Mouse (Mus musculus) skeletal muscle tissue, adult 2 months (tissue): ENCODE results near the gene Unc45b.
"Not testable (repeated sequence)": the region's sequence is repeated elsewhere in the genome, so short reads cannot be mapped to it uniquely, and the experiment has no call there.

Experiments
- DNase-seq: peaks from one replicate; pipeline ENCODE4 v3.0.0-alpha.2; 2012; ENCODE audit warnings: low read depth, low spot score

Unc45b gene

GRCm38 (mm10) chr11:82897478-82897877 lies 12.9 kb upstream of the Unc45b start:
- no peak for DNase-seq

- no peak for DNase-seq
Observed at GRCm38 (mm10) chr11:82899720-82900119, 10.6 kb upstream of the Unc45b start.

DNA sequence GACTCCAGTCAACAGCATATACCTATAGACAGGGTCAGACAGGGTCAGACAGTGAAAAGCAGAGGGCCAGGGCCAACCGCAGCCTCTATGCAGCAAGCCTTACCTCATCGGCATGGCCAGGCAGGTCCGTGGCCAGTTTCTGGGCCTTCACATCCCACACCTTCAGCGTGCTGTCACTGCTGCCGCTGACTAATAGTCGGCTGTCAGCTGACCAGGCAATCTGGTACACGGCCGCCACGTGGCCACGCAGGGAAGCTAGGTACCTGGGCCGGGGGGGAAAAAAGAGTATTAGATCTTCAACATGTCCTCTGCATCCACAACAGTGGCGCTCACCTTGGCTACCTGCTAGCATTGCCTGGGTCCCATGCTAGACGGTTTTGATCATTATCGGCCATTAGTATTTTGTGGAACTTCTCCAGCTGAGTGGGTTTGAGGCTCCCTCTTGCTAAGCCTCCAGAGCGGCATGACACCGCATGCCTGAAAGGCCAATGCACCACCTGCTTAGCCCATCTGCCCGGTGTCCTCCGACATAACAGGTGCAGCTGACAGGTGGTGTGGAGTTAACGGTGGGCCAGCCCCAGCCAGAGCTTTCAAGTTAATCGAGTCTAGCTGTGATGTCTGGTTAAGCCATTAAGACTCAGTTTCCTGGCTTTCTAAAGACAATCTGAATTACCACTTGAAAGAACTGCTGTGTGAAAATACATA lies 8.6 kb upstream of the Unc45b start:
- no peak for DNase-seq

- DNase-seq: no peak
Observed at GRCm38 (mm10) chr11:82904952-82905351, 5.4 kb upstream of the Unc45b start.

GRCm38 (mm10) chr11:82905816-82906215 lies 4.5 kb upstream of the Unc45b start:
- DNase-seq: no peak

GRCm38 (mm10) chr11:82907651-82908607 lies 2.4 kb upstream of the Unc45b start, which contains the start of gene Nle1:
Gene Nle1, minus strand, starts transcription at chr11:82908411.
- peak; percentile 66 for DNase-seq

- no peak for DNase-seq
Observed at GRCm38 (mm10) chr11:82908608-82908989, 1.8 kb upstream of the Unc45b start.

GRCm38 (mm10) chr11:82910679-82911389 lies 484 bp downstream of the Unc45b start:
- peak; percentile 92 for DNase-seq

- peak; percentile 61 for DNase-seq
Observed at GRCm38 (mm10) chr11:82914711-82915352, 4.5 kb downstream of the Unc45b start.

- no peak for DNase-seq
Observed at GRCm38 (mm10) chr11:82920768-82921167, 10.4 kb downstream of the Unc45b start.

DNA sequence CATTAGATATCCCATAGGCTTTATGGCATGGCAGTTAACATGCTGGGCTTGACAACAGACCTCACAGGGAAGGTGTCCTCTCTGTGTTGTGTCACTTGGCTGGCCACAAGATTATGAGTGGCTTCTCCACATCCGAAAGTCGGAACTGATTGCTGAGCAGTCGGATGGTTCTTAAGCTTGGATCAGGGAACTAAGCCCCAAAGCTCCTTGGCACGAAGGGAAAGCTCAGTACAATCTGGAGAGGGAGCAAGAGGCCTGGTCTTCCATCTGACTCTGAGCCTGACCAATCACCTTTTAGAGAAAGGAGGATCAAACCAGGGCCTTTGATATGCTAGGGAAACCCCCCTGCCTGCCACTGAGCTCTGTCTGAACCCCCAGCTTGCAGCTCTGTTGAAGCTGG lies 11.3 kb downstream of the Unc45b start:
- DNase-seq: no peak

GRCm38 (mm10) chr11:82923910-82924309 lies 13.6 kb downstream of the Unc45b start:
- DNase-seq: not testable (repeated sequence)

DNA sequence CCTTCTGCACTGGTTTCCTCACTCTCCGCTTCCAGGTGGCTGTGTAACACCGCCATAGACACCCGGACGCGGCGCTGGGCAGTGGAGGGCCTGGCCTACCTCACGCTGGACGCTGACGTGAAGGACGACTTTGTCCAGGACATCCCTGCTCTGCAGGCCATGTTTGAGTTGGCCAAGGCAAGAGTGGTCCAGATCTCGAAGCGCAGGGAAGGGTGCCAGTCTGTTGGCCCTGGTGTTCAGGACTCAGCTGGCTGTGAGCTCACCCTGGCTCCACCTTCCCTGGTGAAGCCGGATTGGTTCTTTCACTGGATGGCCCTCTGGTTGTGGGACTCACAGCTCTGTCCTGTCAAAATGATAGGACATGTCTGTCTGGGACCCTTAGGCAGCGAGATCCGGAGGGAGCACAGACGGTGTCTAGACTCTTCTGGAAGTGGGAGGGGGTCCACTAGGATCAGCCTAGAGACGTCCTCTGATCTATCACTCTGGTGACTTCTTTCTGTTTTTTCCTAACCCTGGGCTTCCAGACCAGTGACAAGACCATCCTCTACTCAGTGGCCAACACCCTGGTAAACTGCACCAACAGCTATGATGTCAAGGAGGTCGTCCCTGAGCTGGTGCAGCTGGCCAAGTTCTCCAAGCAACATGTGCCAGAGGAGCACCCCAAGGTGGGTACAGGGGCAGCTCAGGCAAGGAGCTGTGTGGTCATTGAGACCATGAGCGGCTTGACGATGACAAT lies 18.7 kb downstream of the Unc45b start:
- DNase-seq: no peak

- no peak for DNase-seq
Observed at GRCm38 (mm10) chr11:82929633-82929950, 19.2 kb downstream of the Unc45b start.

GRCm38 (mm10) chr11:82930391-82930955 lies 20.1 kb downstream of the Unc45b start:
- not testable (repeated sequence) for DNase-seq

- not testable (repeated sequence) for DNase-seq
Observed at GRCm38 (mm10) chr11:82931161-82931560, 20.8 kb downstream of the Unc45b start.

DNA sequence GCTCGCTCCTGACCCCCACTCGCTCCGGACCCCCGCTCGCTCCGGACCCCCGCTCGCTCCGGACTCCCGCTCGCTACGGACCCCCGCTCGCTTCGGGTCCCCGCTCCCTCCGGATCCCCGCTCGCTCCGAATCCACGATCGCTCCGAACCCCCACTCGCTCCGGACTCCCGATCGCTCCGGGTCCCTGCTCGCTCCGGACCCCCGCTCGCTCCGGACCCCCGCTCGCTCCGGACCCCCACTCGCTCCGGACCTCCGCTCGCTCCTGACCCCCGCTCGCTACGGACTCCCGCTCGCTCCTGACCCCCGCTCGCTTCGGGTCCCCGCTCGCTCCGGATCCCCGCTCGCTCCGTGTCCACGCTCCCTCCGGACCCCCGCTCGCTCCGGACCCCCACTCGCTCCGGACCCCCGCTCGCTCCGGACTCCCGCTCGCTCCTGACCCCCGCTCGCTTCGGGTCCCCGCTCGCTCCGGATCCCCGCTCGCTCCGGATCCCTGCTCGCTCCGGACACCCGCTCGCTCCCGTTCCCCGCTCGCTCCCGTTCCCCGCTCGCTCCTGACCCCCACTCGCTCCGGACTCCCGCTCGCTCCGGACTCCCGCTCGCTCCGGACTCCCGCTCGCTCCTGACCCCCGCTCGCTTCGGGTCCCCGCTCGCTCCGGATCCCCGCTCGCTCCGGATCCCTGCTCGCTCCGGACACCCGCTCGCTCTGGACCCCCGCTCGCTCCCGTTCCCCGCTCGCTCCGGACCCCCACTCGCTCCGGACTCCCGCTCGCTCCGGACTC lies 21.5 kb downstream of the Unc45b start:
- DNase-seq: not testable (repeated sequence)

DNA sequence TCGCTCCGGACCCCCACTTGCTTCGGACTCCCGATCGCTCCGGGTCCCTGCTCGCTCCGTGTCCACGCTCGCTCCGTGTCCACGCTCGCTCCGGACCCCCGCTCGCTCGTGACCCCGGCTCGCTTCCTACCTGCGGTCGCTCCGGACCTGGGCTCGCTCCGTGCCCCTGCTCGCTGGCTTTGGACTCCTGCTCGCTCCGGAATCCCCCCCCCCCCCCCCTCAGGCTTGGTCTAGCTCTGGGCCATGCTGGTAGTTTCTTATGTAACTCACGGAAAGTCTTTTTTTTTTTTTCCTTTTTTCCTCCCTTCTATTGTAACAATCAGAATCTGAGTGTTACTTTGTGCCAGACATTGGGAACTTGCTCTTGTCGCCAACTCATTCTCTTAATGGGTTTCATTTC lies 22.8 kb downstream of the Unc45b start:
- no peak for DNase-seq

DNA sequence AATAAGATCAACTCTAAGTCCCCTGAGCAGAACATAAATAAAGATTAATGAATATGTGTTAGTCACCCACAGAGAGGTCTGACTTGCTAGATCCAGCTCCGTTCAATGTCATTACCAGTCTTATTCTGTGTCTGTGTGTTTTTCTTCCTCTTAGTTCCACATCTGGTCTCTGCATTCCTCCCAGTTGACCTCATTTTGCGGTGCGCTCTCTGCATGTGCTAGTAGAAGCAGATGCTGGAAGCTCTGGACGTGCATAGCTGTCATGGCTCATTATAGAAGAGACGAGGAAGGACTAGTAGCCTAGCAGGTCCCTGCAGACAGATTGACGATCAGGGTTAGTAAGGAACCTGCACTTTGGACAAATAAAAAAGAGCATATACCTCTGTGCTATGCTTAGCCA lies 33.0 kb downstream of the Unc45b start:
- no peak for DNase-seq

- peak; percentile 26 for DNase-seq
Observed at GRCm38 (mm10) chr11:82945636-82946035, 35.3 kb downstream of the Unc45b start.
